Mouse (Mus musculus): ENCODE measurements around the gene Olfr1089. TPM values are rescaled to one million over a fixed set of nuclear protein-coding genes. Genes with fewer than 3 reads are reported as not detected.

Olfr1089 gene
- not detected for polyA plus RNA-seq (2017; shearing (Covaris generic))

DNA sequence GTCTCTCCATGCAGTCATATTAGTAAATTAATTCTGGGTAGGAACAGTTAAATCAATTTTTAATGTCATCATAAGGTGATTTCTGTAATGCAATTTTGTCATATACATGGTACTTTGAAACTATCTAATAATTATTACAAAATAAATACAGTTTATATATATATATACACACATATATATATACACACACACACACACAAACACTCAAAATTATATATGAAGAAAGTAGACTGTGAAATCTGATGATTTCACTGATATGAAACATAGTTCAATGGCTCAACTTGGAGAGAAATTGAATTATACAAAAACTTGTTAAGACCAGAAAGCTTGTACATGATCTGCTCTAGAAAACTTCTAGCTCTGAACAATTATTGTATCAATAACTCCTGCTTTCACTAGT lies at the start of gene Olfr1089:
Olfr1089 (minus strand) TSS at position 101 of the 400 bp plus-strand sequence.

DNA sequence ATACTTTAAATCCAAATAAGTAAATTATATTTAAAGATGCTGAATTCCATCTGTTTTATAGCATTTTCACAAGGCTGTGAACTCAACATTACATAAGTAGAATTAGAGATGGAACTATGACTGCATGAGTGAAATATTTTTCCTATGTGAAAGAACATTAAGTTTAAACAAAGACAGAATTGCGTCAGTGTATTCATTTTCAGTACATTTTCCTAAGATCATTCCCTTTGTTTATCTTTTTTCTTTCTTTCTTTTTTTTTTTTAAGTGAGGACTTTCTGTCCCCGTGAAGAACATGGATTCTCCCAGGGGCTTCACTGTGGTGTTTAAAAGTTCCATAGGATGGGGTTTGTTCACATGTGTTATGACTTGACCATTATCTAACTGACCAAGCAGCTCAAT lies 48.7 kb upstream of the Olfr1089 start, which contains the start of gene Olfr1093:
Olfr1093 (plus strand) TSS at position 301 of the 400 bp plus-strand sequence.

DNA sequence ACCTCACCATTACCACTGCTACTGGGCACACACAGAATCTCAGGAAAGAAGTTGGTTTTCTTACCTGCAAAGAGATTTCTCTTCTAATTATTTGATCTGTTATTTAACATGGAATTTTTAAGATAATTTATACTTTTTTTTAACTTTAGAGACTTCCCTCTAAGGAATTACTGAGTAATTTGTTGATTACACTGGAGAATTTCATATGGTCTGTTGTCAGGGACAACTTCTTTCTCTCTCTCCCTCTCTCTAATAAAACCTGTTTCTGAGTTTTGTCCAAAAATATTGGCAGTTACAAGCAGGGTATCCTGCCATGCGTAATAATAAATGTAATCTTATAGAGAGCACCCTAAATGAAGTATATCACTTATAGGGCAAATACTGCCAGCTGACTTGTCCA lies 25.4 kb upstream of the Olfr1089 start, which contains the start of gene Olfr1090:
Olfr1090 (minus strand) TSS at position 101 of the 400 bp plus-strand sequence.

DNA sequence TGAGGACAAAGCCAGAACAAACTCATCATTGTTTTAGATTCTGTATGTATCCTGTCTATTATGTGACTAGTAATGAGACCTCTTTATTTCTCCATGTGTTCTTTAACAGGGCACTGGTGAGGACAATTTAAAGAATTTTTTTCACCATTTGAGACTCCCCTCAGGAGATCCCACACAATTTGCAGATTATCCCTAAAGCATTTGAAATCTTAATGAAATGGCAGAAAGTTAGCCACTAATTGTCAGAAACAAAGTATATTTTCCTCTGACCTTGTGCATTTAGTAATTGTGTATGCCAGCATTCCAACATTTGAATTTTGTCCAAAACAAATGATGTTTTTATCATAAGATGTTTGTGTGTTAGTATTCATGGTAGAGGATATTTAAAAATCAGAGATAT lies 35.2 kb downstream of the Olfr1089 start, which contains the start of gene Olfr1087:
Olfr1087 (minus strand) TSS at position 101 of the 400 bp plus-strand sequence.

Other genes starting within 250 kb of the Olfr1089 start
- gene Olfr228, start 246.3 kb downstream of the Olfr1089 start, polyA plus RNA-seq (2017; shearing (Covaris generic)): not detected
- not detected for gene Olfr1076, start 225.2 kb downstream of the Olfr1089 start, polyA plus RNA-seq (2017; shearing (Covaris generic))
- not detected for gene Olfr1079, start 191.2 kb downstream of the Olfr1089 start, polyA plus RNA-seq (2017; shearing (Covaris generic))
- gene Olfr1080, start 175.5 kb downstream of the Olfr1089 start, polyA plus RNA-seq (2017; shearing (Covaris generic)): not detected
- gene Olfr1082, start 134.7 kb downstream of the Olfr1089 start, polyA plus RNA-seq (2017; shearing (Covaris generic)): 0.30 TPM
- not detected for gene Olfr1084, start 94.0 kb downstream of the Olfr1089 start, polyA plus RNA-seq (2017; shearing (Covaris generic))
- gene Olfr1085, start 71.7 kb downstream of the Olfr1089 start, polyA plus RNA-seq (2017; shearing (Covaris generic)): not detected
- 0.37 TPM for gene Olfr1086, start 53.6 kb downstream of the Olfr1089 start, polyA plus RNA-seq (2017; shearing (Covaris generic))
- not detected for gene Olfr1087, start 35.3 kb downstream of the Olfr1089 start, polyA plus RNA-seq (2017; shearing (Covaris generic))
- gene Olfr1090, start 25.3 kb upstream of the Olfr1089 start, polyA plus RNA-seq (2017; shearing (Covaris generic)): not detected
- not detected for gene Olfr1093, start 48.8 kb upstream of the Olfr1089 start, polyA plus RNA-seq (2017; shearing (Covaris generic))
- gene Olfr141, start 76.3 kb upstream of the Olfr1089 start, polyA plus RNA-seq (2017; shearing (Covaris generic)): not detected
- gene Olfr1094, start 91.0 kb upstream of the Olfr1089 start, polyA plus RNA-seq (2017; shearing (Covaris generic)): not detected
- not detected for gene Olfr1095, start 118.0 kb upstream of the Olfr1089 start, polyA plus RNA-seq (2017; shearing (Covaris generic))
- not detected for gene Gm13723, start 141.1 kb upstream of the Olfr1089 start, polyA plus RNA-seq (2017; shearing (Covaris generic))
- gene Olfr1097, start 158.5 kb upstream of the Olfr1089 start, polyA plus RNA-seq (2017; shearing (Covaris generic)): not detected
- not detected for gene Olfr1098, start 190.8 kb upstream of the Olfr1089 start, polyA plus RNA-seq (2017; shearing (Covaris generic))
- not detected for gene Olfr1099, start 227.0 kb upstream of the Olfr1089 start, polyA plus RNA-seq (2017; shearing (Covaris generic))
- not detected for gene Olfr1100, start 246.3 kb upstream of the Olfr1089 start, polyA plus RNA-seq (2017; shearing (Covaris generic))

Data from naive thymus-derived CD4-positive, alpha-beta T cell, adult 5 months (primary cell).